Mouse (Mus musculus) CD4-positive, CD25-positive, alpha-beta regulatory T cell, adult 4 months (primary cell): Measurements from ENCODE around the gene Cars. TPM values are rescaled to one million over a fixed set of nuclear protein-coding genes. Genes with fewer than 3 reads are reported as not detected.
"Not testable (repeated sequence)": the region's sequence is repeated elsewhere in the genome, so short reads cannot be mapped to it uniquely, and the experiment has no call there.

Experiments
- ATAC-seq: one replicate; pipeline ENCODE4 v1.8.0; 2017
- polyA plus RNA-seq, 2 experiments: library from polyadenylated mRNA; unstranded; fragments of 100-300 nt; shearing (Covaris generic); gene quantifications; one replicate each; pipeline ENCODE4 v1.2.1; 2017

Gene Cars
- polyA plus RNA-seq, 2 experiments from 2014 or later = 29.5 to 51.5 TPM

GRCm38 (mm10) chr7:143583956-143584355, 15.9 kb downstream of the Cars start:
- ATAC-seq = peak; percentile 90

DNA sequence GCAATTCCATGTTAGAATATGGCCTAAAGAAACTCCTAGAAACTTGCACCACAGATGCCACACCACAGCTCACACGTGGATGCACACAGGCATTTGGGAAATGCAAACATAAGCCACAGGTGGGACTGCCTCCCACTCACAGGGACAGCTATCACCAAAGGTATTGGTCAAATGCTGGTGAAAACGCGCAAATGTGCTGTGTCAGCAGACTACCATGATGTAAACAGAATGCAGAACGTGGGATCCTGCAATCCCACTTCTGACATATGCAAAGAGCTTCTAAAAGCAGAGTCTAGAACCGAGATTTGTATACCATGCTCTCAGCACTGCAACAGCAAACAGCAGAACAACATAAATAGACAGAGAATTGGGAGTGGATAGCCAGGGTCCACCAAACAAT, 16.9 kb downstream of the Cars start:
- no peak for ATAC-seq

GRCm38 (mm10) chr7:143575751-143576150, 24.1 kb downstream of the Cars start:
- no peak for ATAC-seq

DNA sequence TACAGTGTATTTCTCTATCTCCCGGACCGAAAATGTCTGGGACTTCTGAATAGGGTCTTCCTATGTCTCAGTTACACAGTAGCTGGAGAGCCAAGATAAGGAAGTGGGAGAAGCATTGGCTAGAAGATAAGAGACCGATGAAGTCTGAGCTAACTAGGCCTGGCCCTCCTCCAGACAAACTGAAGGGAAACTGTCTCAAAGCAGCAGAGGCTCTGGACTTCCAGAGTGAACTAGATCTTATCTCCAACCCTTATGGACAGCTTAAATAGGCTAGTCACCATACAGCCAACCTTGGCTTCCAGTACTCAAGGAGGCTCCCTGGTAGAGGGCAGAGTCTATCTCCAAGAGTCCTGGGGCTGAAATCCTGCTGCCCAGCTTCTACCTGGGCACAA, 34.2 kb downstream of the Cars start:
- ATAC-seq = no peak

GRCm38 (mm10) chr7:143565015-143565647, 34.8 kb downstream of the Cars start:
- no peak for ATAC-seq

DNA sequence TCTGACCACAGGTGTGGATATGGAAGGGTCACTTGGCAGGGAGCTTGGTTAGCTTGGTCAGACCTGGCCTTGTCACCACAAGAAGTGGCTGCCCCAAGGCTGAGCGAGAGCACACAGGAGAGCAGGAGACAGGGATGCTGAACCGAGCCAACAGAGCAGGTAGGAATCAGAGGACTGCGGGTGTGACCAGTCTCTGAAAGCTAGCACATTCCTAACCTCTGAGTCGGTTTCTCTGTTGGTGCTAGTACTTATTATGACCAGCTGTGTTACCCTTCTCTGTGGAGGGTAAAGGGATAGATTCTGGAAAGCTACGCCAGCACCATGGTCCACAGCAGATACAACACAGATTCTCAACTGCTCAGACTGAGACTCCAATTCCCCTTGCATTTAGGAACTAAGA, 36.1 kb downstream of the Cars start:
- ATAC-seq = no peak

DNA sequence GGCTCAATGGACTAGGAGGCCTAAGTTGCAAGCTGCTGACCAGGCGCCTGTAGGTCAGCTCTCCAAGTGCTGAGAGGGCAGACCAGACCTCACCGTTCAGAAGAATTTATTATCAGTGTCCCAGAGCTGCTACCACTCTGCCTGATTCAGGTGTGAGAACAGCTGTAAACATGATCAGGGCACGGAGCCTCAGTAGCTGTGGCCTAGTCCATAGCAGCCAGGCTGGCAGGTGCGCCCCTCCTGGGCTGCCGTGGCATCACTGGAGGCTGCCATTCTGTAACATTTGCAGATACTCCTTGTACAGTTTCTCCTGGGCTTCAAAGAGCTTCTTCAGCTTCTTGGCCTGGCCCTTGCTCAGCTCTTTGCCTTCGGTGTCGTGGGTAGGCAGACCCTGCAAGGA, 42.3 kb downstream of the Cars start:
- no peak for ATAC-seq

- ATAC-seq = no peak
Measured at GRCm38 (mm10) chr7:143556964-143557610, 42.8 kb downstream of the Cars start.

- no peak for ATAC-seq
Measured at GRCm38 (mm10) chr7:143549588-143550220, 50.2 kb downstream of the Cars start.

DNA sequence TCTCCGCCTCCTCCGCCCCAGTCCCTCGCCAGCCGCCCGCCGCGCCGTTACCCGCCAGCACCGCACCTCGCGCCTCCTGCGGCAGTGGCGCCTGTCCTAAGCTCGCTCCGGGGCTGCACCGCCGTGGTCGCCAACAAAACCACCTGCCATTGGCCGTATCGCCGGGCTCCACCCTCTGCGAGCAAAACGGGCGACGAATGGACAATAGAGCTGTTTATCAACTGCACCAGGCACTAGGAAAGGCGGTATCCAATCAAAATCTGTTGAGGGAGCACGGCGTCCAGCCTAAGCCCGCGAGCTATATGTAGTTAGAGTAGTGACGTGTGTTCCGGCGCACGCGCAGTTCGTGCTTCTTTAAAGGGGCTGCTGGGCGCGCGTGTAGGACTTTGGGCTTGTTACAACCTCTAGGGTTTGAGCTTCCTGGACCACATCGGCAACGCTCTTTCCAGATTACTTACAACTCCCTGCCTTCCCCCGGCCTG, 50.9 kb downstream of the Cars start, which contains the start of gene Nap1l4:
Nap1l4 (minus strand) TSS at position 131 of the 482 bp plus-strand sequence.
- ATAC-seq = peak; percentile 89

DNA sequence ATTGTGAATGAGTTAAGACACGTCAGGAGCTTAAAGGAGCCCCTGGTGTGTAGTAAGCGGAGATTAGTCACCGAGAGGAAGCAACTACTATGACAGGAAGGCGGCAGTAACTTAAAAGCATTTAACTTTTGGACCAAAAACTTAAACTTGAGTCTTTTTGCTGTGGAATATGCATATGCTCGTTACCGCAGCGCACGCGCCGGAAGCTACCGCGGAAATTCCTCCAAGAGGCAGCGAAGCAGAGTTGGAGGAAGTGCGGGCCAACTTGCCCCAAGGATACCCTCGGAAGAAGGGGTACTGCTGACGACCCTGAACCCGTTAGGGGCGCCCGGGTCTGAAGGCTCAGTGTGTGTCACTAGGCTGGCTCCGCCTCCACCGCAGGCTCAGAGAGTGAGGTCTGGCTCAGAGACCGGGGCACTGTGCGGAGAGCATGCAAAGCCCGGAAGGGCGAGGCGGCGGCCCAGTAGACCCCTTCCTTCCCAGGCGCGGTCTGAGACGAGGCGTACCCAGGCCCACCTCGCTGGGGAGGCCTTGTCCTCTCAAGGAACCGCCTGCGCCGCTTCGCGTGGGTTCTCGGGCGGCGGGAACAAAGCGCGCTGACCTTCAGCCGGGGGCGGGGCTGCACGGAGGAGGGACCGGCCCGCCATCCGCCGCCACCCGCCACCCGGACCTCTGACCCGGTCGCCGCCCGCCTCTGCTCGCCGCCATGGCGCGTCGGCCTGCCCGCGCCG, 51.5 kb downstream of the Cars start:
- peak; percentile 48 for ATAC-seq

DNA sequence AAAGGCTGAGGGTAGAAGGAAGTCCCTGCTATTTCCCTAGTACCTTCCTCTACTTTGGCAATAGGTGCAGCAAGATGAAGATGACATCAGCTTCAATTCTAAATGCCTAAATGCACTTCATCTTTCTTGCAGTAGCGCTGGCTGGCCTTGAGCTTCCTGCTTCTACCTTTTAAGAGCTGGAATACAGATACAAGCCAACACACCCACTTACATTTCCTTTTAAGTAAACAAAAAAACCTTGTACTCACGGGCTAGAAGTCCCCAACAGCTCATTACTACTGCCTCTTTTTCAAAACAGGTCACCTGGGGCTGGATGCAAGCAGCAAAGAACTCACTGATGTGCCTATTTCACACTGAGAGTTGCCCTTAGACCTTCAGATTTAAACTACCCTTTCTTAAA, 53.3 kb downstream of the Cars start:
- peak; percentile 2 for ATAC-seq

DNA sequence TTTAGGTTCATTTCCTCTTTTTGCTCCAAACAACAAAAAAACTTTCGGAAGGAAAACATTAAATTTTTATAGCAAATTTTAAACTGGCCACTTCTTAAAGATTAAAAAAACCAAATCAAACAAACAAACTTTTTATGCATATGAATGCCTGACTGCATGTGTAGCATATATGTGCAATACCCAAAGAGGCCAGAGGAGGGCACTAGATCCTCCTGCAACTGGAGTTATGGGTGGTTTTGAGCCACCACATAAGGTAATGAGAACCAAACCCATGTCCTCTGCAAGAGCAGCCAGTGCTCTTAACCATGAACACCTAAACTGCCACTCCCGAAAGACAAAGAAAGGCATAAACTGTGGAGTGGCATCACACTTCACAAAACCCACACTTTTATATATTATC, 55.5 kb downstream of the Cars start:
- no peak for ATAC-seq

DNA sequence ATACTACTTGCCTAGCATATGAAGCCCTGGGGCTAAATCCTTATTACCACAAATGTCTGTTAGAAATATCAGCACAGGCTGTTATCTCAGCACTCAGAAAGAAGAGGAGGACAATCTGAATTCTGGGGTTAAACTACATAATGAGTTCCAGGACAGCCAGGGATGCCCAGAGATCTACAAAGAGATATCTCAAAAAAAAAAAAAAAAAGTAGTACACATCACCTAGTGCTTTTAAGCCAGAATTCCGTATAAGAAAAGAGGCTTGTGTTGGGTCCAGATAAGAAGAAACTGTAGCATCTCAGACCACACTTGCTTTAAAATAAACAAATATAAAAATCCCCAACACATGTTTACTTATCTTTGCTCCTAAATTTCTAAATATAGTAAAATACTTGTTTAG, 61.2 kb downstream of the Cars start:
- ATAC-seq = no peak

DNA sequence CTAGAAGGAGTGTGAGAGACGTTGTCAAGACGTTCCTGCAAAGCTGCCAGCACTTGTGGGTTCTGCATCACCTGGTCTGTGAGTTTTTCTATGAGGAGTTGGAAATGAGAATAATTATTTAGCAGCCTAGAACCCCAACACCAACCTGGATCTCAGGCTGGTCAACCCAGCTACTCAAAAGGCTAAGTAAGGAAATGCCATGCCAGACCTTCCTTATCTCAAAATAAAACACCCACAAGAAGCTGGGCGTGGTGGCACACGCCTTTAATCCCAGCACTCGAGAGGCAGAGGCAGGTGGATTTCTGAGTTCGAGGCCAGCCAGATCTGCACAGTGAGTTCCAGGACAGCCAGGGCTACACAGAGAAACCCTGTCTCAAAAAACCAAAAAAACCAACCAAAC, 61.7 kb downstream of the Cars start:
- not testable (repeated sequence) for ATAC-seq

DNA sequence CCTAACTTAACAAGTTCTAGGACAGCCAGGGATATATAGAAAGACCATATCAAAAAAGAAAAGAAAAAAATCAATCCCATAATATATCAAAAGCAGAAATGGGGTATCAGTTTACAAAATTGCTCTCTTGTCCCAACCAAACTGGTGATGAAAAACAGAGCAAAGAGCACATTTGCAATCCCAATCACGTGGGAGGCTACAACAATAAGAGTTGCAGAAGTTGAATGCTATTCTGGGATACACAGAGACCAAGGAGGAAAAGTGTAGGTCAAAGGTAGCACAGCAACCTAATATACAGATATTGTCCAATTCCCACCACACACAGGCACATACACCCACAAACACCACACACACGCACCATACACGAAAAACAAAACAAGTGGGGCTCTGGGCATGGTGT, 63.6 kb downstream of the Cars start:
- ATAC-seq = no peak

DNA sequence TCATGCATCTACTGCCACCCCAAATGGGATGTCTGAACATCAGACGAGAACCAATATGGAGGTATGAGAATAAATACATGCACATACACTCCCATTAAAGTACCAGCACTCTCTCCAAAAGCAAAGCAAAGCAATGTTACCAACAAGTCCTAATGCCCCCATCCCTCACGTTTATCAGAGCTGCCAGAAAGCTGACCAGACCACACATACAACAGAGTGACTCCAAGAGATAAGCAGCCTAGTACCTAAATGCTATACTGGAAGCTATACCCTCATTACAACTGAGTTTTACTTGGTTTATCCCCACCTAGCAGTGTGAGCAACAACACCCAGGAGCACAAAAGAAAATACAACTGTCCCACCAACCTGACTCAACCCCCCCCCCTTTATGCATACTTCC, 66.6 kb downstream of the Cars start:
- ATAC-seq = no peak

DNA sequence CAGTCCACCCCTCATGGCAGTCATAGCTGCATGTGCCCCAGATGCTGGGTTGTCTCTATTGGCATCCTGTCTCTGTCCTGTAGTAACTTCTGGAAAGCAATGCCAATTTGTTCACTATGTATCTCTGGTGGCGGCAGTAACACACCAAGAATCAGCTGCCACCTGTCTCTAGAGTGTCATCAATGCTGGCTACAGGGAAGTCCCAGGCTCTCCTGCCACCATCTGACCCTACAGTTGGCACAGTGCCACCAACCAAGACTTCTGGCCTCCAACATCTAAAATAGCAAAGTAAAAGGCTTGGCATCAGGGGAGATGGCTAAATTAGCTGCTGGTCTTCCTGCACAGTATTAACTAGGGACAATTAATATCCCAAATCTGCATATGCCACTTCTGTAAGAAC, 67.5 kb downstream of the Cars start:
- ATAC-seq = no peak

DNA sequence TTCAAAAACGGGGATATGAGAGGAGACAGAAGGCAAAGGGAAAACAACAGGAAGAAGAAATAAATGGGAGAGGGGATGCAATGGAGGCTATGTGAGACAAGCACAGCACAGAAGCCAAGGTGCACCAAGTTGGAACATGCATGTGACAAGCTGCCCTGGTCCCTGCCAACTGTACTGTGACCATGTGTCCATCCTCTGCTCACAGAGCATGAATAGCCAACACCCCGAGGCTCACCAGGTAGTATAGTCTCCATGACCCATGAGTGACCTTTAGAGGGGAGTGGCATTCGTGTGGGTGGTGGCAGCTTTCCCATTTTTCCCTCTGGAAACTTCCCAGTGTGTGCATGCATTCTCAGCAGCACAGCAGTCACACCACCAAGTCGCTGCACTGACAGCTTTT, 80.6 kb downstream of the Cars start:
- ATAC-seq = no peak

- ATAC-seq = no peak
Measured at GRCm38 (mm10) chr7:143514416-143514768, 85.5 kb downstream of the Cars start.

DNA sequence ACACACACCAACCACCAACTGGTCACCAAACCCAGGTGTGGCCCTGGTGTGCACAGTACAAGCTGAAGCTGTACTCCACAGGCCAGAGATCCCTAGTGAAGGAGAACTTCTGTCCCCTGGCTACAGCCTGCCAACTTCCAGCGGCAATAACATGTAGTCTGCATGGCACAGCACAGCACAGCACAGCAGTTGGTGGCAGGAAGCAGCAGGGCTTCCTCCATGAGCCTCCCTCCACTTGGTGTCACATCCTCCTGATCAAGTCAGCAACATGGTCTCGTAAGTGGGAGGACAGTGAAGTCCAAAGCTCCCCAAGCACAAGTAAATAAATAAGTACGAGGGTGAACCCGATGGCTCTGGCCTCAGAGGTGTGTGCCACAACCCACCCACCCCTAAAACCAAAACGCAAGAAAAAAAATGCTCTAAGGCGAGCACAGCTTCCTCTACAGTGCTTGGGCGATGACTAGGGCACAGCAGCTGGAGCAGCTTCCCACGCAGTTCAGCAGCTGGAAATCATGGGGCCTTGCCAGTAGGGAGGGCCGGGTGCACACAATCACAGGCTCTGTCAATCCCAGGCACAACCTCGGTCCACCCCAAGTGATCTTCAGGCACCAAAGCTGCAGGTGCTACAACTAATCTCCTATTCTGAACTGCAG, 86.0 kb downstream of the Cars start:
- no peak for ATAC-seq

GRCm38 (mm10) chr7:143511335-143511712, 88.6 kb downstream of the Cars start:
- ATAC-seq = no peak
